Mouse (Mus musculus): Measurements from ENCODE around the gene Oasl2.

DNA sequence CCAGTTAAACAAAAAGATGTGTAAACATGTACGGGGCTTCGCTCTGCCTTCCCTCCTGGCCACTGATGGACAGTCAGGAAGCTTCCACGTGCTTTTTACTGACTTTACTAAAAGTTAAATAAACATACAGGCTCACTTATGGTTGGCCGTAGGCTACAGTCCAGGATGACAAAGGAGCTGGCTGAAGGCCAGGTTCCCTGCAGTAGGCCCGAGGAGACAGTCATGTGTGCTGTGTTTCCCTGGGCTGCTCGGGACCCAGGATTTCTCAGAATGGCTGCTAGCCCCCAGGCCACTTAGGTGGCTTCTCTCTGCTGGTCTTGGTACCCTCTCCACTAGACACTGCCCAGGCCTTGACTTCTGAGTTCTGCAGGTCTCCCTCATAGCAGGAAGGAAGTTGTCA, 52.2 kb downstream of the Oasl2 start:
- no peak for TF ChIP-seq CTCF (conservative IDR thresholded peaks at IDR 0.05; ENCODE audit: insufficient read depth, insufficient read length, low read depth, low read length)
- TF ChIP-seq POLR2A (IDR thresholded peaks at IDR 0.05; ENCODE audit: low read depth, low read length), result no peak

Measured in kidney, adult 2 months (tissue).